Mouse (Mus musculus) liver, embryonic 16.5 days (tissue): ENCODE data around the gene Vipr1. TPM values are rescaled to one million over a fixed set of nuclear protein-coding genes. Genes with fewer than 3 reads are reported as not detected.

Experiments used
- ATAC-seq: fragments of 200-750 bp; cut with Nextera tagmentation; 2 replicates; pipeline ENCODE4 v1.8.0; 2017; ENCODE audit warnings: low read depth, mild to moderate bottlenecking, moderate number of reproducible peaks, moderate library complexity
- H3K27ac ChIP-seq: fragments of 300-500 bp; sonication (generic); 2 replicates; pipeline ENCODE4 v1.5.1; 2014; ENCODE audit warnings: mild to moderate bottlenecking, low read length
- H3K27me3 ChIP-seq: fragments of 300-500 bp; sonication (generic); 2 replicates; pipeline ENCODE4 v1.6.1; 2014; ENCODE audit warnings: low read depth, low read length, mixed read lengths; ENCODE audit not compliant: control insufficient read depth, insufficient read depth
- H3K36me3 ChIP-seq: fragments of 300-500 bp; sonication (generic); 2 replicates; pipeline ENCODE4 v1.6.1; 2014; ENCODE audit warnings: mild to moderate bottlenecking; ENCODE audit not compliant: control insufficient read depth, insufficient read depth
- H3K4me1 ChIP-seq: fragments of 300-500 bp; sonication (generic); 2 replicates; pipeline ENCODE4 v1.6.1; 2014; ENCODE audit warnings: low read depth, low read length, mixed read lengths; ENCODE audit not compliant: control insufficient read depth
- H3K4me2 ChIP-seq: fragments of 300-500 bp; sonication (generic); 2 replicates; pipeline ENCODE4 v1.6.1; 2014; ENCODE audit warnings: low read depth, low read length, mixed read lengths
- H3K4me3 ChIP-seq: fragments of 300-500 bp; sonication (generic); 2 replicates; pipeline ENCODE4 v1.5.1; 2014; ENCODE audit warnings: low read depth, mild to moderate bottlenecking, low read length
- H3K9ac ChIP-seq: fragments of 300-500 bp; sonication (generic); 2 replicates; pipeline ENCODE4 v1.6.1; 2014; ENCODE audit warnings: low read depth, low read length
- H3K9me3 ChIP-seq: fragments of 300-500 bp; sonication (generic); replicated peaks from 2 replicates; pipeline ENCODE4 v1.6.1; 2016; ENCODE audit warnings: low read length; ENCODE audit not compliant: control insufficient read depth
- WGBS: fragments of 180-500 bp; shearing (Covaris S2); extraction: QIAGEN DNeasy Blood & Tissue Kit; methylation state at CpG from one replicate; pipeline ENCODE4 v1.1.7; 2014; ENCODE audit not compliant: insufficient replicate concordance; 5-methylcytosine and 5-hydroxymethylcytosine counted together
- polyA plus RNA-seq: library from polyadenylated mRNA; unstranded; fragments of >200 nt; fragmentation: Nextera tagmentation; extraction: Ambion mirVana; gene quantifications from 2 replicates; pipeline ENCODE4 v1.2.1, GENCODE M21; 2015

Vipr1 gene
- polyA plus RNA-seq, 1 experiment from 2014 or later = 0.58 TPM

DNA sequence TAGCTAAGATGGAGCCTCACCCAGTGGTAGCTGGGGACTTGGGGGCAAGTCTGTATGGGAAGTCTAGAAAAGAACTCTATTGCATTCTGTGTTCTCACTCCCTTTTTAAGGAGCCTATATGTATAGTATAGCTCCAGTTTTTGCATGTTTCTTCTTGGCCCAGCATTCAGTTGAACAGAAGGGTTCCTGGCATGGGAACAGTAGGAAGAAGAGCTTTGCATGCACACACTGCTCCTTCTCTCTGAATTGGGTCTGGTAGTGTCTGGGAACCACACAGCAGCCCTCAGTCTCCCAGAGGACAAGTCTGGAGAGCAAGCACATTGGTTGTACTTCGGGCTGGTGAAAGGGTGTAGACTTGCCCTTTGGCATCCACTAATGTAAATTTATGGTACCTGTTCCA is 11.9 kb upstream of the Vipr1 start:
- Histone ChIP-seq H3K4me2 (no peak overlapping the region), H3K4me3 (no peak overlapping the region), H3K9ac (no peak overlapping the region), H3K4me1 (no peaks in the 10 kb centered on the region), H3K27ac (no peak overlapping the region), H3K36me3 (no peaks in the 10 kb centered on the region), H3K27me3 (no peaks in the 10 kb centered on the region), H3K9me3 (no peaks in the 10 kb centered on the region)
- 46% methylated on average over 1 of the region's 1 CpGs for WGBS
- no peak for ATAC-seq

DNA sequence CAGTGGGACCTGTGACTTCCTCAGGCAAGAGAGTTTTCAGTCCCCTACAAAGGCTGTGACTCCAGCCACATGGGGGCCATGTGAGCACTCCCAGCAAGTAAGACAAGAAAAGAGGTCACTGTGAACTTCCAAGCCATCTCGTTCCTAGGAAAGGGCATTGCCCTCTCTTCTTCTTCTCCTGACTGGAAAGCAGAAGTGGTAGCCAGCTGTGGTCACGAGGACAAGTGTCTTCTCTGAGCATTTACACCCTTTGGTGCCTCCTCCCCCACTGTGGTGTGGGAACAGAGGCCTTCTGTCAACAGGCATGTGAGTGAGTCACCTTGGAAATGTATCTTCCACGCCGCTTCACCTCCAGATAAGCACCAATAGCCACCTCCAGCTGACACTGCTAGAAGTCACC is 10.6 kb upstream of the Vipr1 start:
- Histone ChIP-seq H3K4me2 (no peak overlapping the region), H3K9me3 (no peaks in the 10 kb centered on the region), H3K9ac (no peak overlapping the region), H3K27ac (no peak overlapping the region), H3K27me3 (no peaks in the 10 kb centered on the region), H3K36me3 (no peaks in the 10 kb centered on the region), H3K4me3 (no peak overlapping the region), H3K4me1 (no peaks in the 10 kb centered on the region)
- 0 out of 2 replicates have a peak, but pooled peaks have one; percentile 37 for ATAC-seq
- 10% methylated on average over 4 of the region's 4 CpGs for WGBS

DNA sequence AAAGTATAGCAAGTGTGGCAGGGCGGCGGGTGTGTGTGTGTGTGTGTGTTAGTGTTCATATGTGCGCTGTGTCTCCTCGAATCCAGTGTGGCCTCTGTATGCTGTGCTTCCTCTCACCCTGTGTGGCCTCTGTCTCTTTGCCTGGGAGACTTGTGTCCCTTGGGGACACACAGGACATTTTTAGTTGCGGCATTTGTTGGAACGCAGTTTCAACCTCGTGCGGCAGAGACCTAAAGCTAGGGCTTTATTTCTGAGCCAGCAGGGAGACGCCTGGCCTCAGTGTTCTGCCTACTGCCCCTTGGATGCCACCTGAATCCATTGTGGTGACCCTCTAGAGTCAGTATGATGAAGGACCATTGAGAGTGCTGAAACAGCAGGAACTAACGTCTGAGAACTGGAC is 9.6 kb upstream of the Vipr1 start:
- no peak for ATAC-seq
- 73% methylated on average over 10 of the region's 10 CpGs for WGBS

DNA sequence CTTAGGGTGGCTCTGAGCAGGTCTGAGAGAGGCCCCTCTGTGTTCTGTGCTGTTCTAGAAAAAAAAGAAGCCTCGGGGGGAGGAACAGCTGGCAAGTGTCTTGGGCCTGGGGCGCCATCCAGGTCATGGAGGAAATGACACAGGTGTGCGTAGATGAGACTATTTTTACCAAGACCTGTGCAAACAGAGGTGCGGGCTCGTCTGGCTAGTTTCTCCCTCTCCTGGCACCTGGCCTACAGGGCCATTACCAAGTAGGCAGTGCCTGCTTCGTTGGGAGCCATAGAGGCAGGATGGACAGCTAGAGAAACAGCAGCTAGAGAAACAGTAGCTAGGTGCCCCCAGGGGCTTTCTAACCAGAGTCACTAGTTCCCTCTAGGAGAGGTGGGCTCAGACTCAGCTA is 9.2 kb upstream of the Vipr1 start:
- no peak for ATAC-seq
- H3K36me3 ChIP-seq = no peaks in the 10 kb centered on the region
- no peak overlapping the region for H3K4me3 ChIP-seq
- H3K4me1 ChIP-seq = no peaks in the 10 kb centered on the region
- no peak overlapping the region for H3K27ac ChIP-seq
- no peak overlapping the region for H3K9ac ChIP-seq
- no peak overlapping the region for H3K4me2 ChIP-seq
- H3K27me3 ChIP-seq = peaks cover 3% of the 10 kb centered on the region; the same call in 1 of the 2 replicates
- H3K9me3 ChIP-seq = no peaks in the 10 kb centered on the region
- WGBS = 57% methylated on average over 6 of the region's 6 CpGs

More for the DNA sequence above, 9.6 kb upstream of the Vipr1 start:
- peaks cover 3% of the 10 kb centered on the region; the same call in 1 of the 2 replicates for H3K27me3 ChIP-seq
- no peaks in the 10 kb centered on the region for H3K36me3 ChIP-seq
- no peak overlapping the region for H3K9ac ChIP-seq
- no peaks in the 10 kb centered on the region for H3K9me3 ChIP-seq
- no peak overlapping the region for H3K4me3 ChIP-seq
- H3K4me1 ChIP-seq = no peaks in the 10 kb centered on the region
- H3K4me2 ChIP-seq = no peak overlapping the region
- H3K27ac ChIP-seq = no peak overlapping the region

DNA sequence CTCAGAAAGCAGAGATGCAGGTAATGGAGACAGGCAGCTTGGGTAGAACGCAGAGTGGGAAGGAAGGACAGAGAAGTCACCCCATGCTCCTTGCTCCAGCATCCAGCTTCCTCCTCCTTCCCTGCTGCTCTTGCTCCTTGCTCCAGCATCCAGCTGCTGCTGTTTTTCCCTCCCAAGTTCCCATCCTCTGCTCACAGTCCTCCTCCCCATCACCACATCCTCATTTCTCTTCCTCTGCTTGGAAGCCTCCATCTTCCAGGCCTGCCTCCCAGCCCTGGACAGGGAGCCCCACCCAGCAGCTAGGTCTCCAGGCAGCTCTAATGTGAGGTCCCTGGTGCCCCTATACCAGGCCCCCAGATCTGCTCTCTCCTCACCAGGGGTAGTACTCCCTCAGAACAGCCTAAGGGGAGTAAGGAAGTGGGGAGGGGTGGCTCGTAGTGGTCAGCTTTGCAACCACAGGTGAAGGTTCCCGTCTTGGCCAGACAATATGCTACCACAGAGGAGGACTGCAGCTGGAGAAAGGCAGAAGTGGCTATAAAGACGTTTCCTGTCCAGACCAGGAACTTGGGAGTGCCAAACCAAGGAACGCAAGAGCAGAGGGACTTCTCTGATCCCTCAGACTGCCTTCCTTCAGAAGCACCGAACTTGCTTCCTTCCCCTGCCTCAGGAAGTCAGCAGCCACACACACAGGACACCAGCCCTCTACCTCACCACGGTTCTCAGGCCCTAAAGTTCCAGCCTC is 6.5 kb upstream of the Vipr1 start:
- peaks cover 9% of the 10 kb centered on the region for H3K27me3 ChIP-seq
- no peaks in the 10 kb centered on the region for H3K9me3 ChIP-seq
- H3K27ac ChIP-seq = no peak overlapping the region
- no peak for ATAC-seq
- no peak overlapping the region for H3K4me2 ChIP-seq
- H3K4me3 ChIP-seq = no peak overlapping the region
- no peaks in the 10 kb centered on the region for H3K36me3 ChIP-seq
- WGBS = 14% methylated on average over 7 of the region's 7 CpGs
- no peak overlapping the region for H3K9ac ChIP-seq
- H3K4me1 ChIP-seq = no peaks in the 10 kb centered on the region

DNA sequence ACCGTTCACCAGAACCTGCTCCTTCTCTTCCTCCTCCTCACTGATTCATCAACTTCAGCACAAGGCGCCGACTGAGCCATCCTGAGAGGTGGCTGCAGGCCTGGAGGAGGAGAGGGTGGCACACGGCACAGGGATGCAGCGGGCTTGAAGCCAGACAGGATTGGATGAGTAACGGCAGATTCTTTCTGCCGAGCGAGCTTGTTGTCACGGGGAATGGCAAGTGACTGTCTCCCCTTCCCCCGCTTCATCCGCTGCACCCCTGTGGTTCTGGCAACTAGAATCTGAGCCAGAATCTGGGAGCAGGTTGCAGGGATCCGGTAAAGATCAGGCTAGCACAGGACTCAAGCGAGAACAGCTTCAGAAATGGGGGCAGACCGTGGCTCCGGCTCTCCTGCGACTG is 2.7 kb upstream of the Vipr1 start:
- no peaks in the 10 kb centered on the region for H3K36me3 ChIP-seq
- H3K27ac ChIP-seq = no peak overlapping the region
- ATAC-seq = no peak
- peaks cover 41% of the 10 kb centered on the region for H3K27me3 ChIP-seq
- H3K9ac ChIP-seq = no peak overlapping the region
- H3K4me1 ChIP-seq = peaks cover 10% of the 10 kb centered on the region
- H3K4me2 ChIP-seq = no peak overlapping the region
- WGBS = 62% methylated on average over 16 of the region's 16 CpGs
- H3K9me3 ChIP-seq = no peaks in the 10 kb centered on the region
- H3K4me3 ChIP-seq = no peak overlapping the region

DNA sequence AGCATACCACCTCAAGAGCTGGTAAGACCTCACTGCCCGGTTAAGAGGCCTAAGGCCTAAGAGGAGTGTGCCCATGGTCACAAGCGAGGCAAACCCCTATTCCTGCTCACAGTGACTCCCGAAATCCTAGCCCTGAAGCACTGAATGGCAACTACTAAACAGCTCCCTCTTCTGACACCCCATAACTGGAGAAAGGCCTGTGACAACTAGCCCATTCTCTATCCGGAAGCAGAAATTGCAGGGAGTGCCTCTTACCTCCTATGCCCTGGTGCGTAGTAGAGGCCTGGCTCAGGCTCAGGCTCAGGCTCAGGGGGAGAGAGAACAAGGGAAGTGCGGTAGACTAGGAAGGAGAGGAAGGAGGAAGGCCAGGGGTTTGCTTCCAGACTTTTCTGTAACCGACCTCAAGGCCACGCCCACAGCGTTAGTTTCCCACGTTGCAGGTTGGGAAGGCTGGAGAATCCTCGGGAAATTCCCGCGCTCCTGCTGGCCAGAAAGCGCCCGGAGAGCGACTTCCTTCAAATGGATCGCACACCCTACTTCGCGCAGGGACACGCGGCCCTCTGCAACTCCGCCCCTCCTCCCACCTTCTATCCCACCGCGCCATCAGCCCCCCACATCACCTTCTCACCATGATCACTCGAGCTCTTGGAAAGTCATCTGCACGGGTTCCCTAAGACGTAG is 1.1 kb upstream of the Vipr1 start:
- no peak for ATAC-seq
- peak overlapping the region; percentile 37 for H3K4me3 ChIP-seq

DNA sequence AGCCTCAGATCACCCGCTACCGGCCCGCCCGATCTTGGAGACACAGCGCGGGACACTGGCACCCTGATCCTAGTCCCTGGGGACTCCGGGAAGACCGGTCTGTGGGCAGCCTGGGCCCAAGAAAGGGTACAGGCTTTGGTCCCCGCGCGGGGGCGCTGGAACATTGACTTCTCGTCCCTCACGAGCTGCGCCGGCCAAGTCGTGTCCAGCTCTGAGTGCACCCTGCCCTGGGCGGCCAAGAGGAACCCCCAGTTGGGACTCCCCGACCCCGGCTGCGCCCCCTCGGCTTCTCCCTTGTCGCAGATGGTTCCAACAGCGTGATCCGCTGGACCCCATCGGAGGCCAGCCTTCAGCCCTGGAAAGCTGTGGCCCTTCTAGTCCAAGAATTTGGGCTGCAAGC is 515 bp upstream of the Vipr1 start, which contains the start of gene Lyzl4:
Gene Lyzl4 (minus strand): TSS at position 96 of the 400 bp plus-strand sequence.
- WGBS = under 1% methylated on average over 26 of the region's 26 CpGs
- no peaks in the 10 kb centered on the region for H3K36me3 ChIP-seq
- no peak within 1 kb of the TSS; the same call in 1 of the 2 replicates for H3K9ac ChIP-seq
- H3K4me2 ChIP-seq = peak within 1 kb of the TSS; percentile 54
- H3K9me3 ChIP-seq = no peaks in the 10 kb centered on the region
- peaks cover 43% of the 10 kb centered on the region for H3K27me3 ChIP-seq
- H3K27ac ChIP-seq = no peak within 1 kb of the TSS
- peaks cover 10% of the 10 kb centered on the region for H3K4me1 ChIP-seq
- peak; percentile 52 for ATAC-seq
- H3K4me3 ChIP-seq = peak within 1 kb of the TSS; percentile 37

More for the DNA sequence above, 1.1 kb upstream of the Vipr1 start:
- no peak overlapping the region for H3K9ac ChIP-seq
- peaks cover 10% of the 10 kb centered on the region for H3K4me1 ChIP-seq
- H3K4me2 ChIP-seq = peak overlapping the region; percentile 54
- H3K27me3 ChIP-seq = peaks cover 43% of the 10 kb centered on the region
- no peaks in the 10 kb centered on the region for H3K36me3 ChIP-seq
- H3K27ac ChIP-seq = no peak overlapping the region
- no peaks in the 10 kb centered on the region for H3K9me3 ChIP-seq
- WGBS = 12% methylated on average over 27 of the region's 27 CpGs

DNA sequence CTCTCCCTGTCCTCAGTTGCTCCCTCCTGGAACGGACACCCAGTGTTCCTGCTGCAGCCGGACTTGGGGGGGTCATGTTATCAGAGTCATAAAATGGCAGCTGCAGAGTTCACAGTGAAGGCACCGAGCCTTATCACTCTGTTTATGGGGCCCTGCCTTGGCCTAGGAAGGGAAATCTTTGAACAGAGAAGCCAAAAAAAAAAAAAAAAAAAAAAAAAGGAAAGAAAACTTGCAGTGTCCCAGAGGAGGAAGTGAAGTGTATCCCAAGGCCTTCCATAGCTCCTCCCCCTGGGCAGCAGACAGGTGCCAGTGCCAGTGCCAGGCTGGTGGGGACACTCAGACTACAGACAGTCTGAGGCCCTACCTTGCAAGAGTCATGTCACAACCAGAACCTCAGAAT is 2.3 kb downstream of the Vipr1 start:
- no peak for ATAC-seq
- H3K27ac ChIP-seq = no peak overlapping the region
- H3K4me1 ChIP-seq = peaks cover 10% of the 10 kb centered on the region
- H3K9ac ChIP-seq = no peak overlapping the region
- no peaks in the 10 kb centered on the region for H3K9me3 ChIP-seq
- no peaks in the 10 kb centered on the region for H3K36me3 ChIP-seq
- no peak overlapping the region for H3K4me3 ChIP-seq
- H3K4me2 ChIP-seq = no peak overlapping the region
- H3K27me3 ChIP-seq = peaks cover 37% of the 10 kb centered on the region
- 19% methylated on average over 3 of the region's 3 CpGs for WGBS
